Mouse (Mus musculus) erythroblast, adult 5-6 weeks (primary cell): Measurements from ENCODE around the gene Hoxa7. TPM values are rescaled to one million over a fixed set of nuclear protein-coding genes. Genes with fewer than 3 reads are reported as not detected.

Experiments used
- ATAC-seq: replicated peaks from 2 replicates; pipeline ENCODE4 v1.8.0; 2016; ENCODE audit warnings: moderate number of reproducible peaks, mild to moderate bottlenecking, moderate TSS enrichment, inconsistent platforms; ENCODE audit not compliant: poor library complexity, low FRiP score, severe bottlenecking
- total RNA-seq, 2 experiments: library from RNA; stranded (forward) in 1 of 2; stranded (reverse) in 1 of 2; fragments of 150-400 nt in 1 of 2; fragments of 200-764, 138-1000 nt in 1 of 2; gene quantifications; 2 replicates each; pipeline versions ENCODE4 v1.2.3 to v1.2.4; 2015 to 2017; ENCODE audit warnings: low replicate concordance in 2 of 2

Hoxa7 gene
- total RNA-seq, 2 experiments from 2014 or later, result 0.77 to 2.1 TPM

DNA sequence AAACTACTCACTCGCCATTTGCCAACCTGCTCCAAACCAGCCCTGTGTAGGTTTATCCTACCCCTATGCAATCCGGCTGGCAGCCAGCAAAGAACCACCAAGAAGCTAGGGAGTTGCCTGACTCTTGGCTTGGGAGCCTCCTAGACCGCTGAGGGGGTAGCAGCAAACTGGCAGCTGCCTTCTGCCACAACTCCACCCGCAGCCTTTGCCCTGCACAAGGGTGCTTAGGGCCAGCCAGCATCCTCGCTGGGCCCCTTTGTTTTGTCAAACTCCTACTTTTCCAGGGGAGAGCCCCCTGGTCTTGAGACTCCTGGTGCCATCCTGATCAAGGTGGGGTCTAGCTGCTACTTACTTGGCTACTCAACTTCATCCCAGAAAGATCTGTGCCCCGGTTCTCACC lies 37.0 kb downstream of the Hoxa7 start:
- no peak for ATAC-seq

DNA sequence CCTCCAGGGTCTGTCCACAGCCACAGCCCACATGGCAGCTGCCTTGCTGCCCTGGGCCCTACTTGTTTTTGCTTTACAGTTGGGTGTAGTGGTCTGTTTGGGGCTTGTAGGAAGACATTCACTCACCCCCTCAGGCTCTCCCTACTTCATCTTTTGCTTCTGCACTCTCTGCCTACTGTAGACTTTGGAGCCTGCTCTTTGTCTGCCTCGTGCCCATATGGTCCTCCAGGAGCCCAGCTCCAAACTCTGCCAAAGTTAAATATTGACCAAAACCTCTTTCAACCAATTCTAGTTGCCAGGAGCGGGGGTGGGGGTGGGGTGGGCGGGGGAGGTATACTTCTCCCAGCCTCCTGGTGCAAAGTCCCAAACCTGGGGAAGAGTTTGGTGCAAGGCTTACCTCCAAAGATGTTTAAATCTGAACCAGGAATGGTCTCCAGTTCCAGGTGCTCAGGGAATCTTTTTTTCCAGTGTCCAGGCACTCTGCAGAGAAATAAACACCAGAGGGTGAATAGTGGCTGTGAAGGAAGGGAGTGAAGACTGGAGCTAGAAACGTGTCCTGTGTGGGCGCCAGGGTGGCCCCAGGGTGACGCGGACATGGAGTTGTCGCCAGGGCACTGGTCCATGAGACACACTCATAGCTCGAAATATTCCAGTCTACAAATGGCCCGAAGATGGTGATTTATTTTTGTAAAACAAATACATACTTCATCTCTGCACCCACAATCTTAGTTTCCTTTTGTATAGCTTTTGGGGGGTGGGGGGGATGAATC lies 38.2 kb downstream of the Hoxa7 start:
- no peak for ATAC-seq

DNA sequence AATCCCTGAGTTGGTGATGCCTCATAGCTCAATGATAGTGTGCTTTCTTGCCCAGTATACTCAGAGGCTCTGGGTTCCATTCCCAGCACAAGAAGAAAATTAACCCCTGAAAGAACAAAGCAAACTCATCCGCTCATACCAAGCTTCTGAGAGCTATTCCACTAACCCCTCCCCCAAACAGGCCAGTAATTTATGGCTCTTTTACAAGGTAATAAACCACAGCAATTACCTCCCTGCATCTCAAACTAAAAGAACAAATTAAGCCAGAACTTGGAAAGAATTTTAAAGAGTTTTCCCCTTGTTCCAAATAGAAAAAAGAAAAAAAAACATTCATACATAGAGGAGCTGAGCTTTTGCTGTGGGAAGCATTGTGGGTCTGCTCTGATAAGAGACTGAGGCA lies 38.9 kb downstream of the Hoxa7 start:
- ATAC-seq, result no peak

DNA sequence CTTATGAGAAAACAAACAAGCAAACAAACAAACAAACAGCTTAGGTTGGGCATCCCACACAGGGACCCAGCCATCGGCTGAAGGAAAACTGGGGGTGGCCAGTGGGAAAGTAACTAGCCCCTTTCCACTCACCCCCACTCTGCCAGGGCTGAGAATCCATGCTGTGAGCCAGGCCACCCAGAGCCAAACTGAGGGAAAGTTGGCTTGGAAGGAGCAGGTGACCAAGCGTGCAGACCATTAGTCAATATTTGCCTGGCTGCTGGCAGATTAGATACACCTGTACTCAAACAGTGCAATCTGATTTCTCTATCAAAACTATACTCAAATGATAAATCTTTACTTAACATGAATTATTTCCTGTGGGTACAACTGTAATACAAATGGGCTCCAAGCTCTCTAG lies 39.6 kb downstream of the Hoxa7 start:
- no peak for ATAC-seq

DNA sequence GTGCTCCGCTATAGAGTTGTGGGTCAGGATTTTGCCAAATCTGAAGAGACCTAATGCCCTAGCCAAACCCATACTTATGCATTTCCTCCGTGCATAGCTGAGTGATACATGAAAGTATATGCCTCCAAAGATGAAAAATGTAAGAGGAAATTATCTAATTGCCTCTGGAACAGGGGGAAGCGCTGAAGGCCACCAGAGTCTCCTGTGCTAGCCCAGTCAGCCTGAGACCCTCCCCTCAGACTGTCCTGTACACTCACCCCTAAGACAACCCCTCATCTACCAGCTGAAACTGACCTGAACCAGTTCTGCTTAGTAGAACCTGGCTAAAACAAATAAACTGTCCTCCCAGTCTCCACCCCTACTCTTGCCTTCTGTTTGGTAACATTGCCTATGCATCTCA lies 40.9 kb downstream of the Hoxa7 start:
- no peak for ATAC-seq

DNA sequence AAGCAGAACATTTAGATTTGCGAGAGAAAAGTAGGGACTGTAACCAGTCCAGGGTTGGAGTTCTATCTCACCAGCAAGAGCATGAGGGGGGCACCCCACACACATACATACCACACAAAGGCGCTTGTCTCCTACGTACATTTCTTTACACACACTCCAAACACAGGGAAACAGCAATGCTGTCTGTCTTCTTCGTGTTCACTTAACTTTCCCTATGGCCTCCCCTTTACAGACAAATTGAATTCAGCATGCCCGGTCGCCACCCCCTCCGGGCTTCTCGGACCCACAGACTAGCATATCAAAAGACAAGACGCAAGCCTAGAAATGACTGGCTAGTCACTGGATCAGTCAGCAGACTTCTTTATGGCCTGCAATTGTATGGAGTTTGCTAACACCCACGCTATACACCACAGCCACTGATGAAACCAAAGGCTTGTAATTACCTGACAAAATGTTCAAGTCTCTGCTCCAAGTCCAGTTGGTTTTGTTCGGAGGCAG lies 41.4 kb downstream of the Hoxa7 start:
- ATAC-seq, result no peak

DNA sequence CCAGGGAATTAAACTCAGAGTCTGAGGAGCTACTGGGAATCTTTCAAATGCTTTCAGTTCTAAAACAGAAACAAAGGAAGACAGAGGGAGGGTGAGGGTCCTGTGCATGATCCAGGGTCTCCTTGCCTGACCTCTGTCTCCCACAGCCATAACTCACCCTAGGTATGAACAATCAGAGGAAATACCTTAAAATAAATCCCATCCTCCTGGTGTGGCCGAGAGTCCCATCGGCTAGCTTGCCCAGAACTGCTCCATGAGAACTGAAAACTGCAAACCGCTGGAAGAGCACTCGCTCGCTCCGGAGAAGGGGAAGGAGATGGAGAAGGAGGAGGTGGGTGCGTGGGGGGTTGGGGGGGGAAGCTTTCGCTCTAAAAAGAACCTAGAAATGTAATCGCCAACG lies 42.0 kb downstream of the Hoxa7 start:
- no peak for ATAC-seq

DNA sequence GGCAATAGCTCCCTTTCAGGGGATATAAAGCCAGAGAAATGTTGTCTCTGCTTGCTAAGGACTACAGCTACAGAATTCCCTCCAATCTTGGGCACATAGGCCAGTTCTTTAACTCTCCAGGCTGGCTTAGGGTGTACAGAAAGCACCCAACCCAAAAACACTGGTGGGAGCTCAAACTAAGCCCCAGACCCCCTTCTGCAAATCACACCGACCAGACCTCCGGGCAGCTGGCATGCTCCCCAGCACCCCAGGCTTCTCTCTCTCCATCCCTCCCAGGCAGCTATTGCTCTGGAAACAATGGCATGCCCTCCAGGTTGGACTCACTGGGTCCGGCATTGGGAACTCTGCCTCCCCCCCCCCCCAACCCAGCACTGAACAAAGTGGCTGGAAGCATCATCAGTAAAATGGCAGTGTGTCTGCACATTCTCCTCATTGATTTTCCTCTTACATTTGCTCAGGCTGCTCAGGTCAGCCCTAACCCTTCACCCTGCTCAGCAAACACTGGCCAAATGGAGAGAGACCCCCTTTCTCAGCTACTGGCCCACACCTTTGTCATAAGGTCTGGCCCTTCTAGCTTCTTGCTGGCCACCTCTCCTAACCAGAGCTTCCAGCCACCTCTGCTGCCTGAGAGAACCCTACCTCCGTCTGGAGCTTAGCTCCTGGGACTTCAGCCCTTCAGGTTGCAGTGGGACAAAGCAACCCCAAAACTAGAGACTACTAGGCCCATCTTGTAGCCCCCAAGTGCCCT lies 42.6 kb downstream of the Hoxa7 start:
- no peak for ATAC-seq

DNA sequence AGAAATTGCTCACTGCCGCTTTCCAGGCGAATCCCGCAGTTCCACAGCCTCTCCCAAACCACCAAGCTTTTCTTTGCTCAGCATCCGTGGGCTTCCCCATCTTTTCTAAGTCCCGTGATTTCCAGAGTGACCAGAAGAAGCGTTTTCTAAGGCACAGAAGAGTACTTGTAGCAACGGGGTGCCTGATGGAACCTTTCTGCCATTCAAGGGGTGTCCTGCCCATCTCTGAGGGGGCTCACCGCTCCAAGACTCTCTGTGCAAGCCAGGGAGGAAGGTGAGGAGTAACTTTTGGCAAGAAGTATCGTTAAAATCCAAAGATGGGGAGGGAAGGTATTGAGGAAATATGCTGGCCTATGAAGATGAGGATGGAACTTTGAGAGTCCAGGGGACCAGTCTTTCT lies 43.8 kb downstream of the Hoxa7 start:
- ATAC-seq, result no peak

DNA sequence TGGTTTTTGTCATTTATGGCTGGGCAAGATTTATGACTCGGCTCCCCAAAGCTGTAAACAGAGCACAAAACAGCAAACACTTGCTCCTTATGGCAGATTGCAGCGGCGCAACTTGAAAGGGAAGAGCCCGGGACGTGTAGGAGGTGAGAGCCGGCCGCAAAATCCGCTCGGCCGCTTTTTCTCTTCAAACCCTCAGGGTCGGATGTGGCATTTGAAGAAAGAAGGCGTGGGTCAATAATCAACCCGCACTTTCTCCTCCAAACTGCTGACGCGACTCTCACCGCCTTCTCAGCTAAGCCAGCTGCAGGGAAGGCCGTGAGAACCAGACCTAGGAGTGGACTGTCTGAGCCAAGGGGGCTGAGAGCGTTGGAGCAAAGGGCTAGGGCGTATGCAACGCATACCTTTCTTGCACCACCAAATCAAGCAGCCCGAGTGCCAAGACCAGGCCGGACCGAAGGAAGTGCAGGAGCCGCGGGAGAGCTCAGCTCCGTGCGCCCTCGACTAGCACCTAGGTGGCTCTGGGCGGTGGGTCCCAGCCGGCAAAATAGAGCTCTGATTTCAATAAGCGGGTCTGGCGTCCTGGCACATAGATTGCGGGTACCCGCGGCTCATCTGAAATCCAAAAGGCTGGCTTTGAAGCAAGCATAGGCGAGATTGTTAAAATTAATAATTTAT lies 44.5 kb downstream of the Hoxa7 start, which contains the start of gene 5730596B20Rik:
5730596B20Rik (plus strand) TSS at position 438 of the 675 bp plus-strand sequence.
- ATAC-seq, result no peak

DNA sequence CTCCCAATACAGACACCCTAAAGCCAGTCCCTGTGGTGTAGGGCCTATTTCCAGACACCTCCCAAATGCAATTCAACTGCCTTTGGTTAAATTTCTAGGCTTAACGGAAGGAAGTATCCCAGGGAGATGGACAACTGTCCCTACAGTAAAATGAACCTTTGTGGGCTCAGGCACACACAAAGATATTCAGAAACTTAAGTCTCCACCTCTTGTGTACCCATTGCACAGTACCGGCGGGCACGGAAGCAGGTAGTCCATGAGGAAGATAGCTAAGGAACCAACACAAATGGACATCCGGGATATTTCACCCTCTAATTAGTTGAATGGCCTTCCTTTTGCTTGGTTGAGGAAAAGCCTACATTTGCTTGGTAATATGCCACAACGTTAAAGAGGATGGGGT lies 45.3 kb downstream of the Hoxa7 start:
- ATAC-seq, result no peak

DNA sequence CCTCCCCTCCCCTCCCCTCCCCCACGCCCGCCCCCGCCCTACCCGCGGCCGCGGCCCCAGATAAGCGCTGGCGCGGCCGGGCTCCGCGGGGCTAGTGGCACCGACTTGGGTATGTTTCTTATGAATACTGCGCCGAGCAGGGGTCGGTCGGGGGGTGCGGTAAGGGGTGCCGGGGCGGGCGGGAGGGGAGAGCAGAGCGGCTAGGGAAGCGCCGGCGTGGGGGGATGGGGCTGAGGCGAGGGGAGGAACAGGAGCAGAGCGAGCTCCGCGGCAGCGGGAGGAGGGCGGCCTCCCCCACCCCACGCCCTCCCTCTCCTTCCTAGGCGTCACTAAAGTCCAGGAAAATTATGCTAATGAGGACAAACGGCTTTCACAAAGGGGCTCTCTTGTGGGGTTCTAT lies 45.8 kb downstream of the Hoxa7 start:
- no peak for ATAC-seq

DNA sequence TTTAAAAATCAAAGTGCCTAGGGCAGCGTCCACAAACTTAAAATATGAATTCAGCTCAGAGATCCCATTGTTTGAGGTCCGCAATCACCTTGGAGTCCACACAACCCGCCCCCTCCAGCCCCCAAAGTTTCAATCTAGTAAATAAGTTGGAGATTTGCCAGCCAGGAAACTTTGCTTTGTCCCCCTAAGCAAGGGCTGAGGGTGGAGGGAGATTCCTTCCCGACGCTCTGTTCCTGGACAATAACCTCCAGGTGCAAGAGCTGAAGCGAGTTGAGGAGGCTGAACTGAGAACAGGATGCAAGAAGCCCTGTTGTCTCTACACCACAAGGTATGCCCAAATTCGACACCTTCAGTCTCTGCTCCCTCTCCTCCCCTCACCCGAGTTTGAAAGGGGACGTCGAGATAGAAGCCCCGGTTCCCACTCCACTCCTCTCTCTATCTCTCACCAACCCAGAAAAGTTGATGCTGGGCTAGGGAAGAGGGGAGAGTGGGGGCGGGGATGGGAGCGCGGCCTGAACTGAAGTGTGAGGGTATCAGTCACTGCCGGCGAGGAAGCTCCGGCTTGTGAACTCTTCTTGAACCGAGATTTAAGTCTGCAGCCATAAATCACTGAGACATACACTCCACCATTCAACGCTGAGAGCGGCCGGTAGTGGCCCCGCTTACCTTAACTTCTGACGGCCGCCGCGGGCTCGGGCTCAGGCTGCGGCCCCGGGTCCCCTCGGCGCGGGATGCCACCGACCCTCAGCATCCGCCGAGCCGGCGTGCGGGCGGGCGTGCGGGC lies 46.5 kb downstream of the Hoxa7 start:
- no peak for ATAC-seq

DNA sequence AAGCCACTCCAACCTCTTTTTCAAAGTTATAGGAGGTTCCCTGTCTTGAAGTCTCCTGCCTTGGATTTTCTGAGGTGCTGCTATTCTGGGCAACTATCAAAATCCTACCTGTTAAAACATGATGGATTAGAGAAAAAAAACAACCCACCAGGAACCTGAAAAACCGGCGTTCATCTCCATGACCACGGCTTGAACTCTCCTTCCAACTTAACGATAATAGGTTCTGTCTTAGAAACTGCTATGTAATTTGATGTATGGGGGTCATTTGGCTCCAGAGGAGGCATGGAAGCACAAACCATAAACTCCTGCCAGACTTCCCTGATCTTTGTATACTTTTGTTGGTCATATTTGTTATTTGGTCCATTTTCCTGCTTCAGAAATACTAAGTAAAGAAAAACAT lies 48.0 kb downstream of the Hoxa7 start:
- ATAC-seq, result no peak

DNA sequence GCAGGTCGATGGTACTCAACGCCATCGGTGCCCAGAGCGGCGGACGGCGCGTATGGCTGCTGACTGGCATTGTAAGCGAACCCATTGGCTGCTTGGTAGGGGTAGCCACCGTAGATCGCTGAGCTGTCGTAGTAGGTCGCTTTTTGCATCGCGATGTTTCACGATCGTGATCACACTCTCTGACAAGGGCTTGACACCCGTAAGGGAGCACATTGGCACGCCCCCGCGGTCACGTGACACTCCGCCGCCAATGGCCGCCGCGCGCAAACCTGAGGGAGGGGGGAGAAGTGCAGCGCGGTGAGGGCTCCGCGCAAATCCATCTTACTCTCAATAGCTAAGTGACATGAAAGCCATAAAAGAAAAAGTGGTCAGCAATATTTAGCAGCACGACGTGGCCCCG lies 49.2 kb downstream of the Hoxa7 start:
- ATAC-seq, result no peak

DNA sequence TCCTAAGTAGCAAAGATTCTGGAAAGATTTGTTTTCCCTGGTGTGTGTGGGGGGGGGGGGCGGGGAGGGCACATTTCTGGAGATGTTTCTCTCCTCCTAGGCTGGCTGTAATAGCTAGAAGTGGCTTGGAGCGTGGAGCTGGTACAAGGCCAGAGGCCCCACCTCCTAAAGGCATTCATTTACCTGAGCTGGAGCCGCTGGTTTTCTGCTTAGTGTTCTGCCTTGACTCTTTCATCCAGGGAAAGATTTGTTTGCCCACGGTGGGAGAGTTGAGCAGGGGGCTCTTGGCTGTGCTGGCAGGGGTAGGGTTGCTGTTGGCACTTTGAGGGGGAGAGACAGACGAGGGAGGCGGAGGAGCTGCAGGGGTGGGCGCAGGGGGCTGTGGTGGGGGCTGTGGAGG lies 49.7 kb downstream of the Hoxa7 start:
- ATAC-seq, result no peak

DNA sequence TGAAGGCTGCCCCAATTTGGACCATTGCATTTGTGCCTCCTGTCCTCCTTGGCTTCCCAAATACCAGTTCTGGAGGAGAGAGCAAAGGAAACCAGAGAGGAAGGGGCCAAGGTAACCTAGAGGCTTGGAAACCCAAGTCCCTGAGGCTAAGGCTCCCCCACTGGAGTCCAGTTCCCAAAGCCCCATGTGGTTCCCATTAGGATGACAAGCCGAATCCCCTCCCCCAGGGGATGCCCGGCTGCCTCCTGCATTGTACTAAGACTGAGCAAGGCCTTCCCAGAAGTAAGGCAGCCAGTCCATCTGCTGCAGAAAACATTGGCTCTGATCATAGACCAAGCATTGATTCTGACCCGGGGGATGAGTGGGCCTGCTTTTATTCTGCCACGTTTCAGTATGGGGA lies 50.3 kb downstream of the Hoxa7 start:
- ATAC-seq, result no peak

DNA sequence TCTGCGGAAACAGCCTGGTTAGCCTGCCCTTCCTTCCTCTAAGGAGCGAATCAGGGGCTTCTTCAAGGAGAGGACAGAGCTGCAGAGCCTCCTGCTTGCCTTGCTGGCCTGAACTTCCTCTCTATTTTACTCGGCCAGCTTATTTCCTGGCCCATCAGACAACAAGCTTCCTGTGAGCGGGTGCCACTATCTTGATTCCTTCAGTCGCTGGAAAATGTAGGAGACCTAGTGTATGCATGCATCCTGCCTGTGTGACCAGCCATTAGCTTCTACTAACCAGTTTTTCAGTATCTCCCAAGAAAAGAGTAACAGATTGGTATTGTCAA lies 50.8 kb downstream of the Hoxa7 start:
- no peak for ATAC-seq

DNA sequence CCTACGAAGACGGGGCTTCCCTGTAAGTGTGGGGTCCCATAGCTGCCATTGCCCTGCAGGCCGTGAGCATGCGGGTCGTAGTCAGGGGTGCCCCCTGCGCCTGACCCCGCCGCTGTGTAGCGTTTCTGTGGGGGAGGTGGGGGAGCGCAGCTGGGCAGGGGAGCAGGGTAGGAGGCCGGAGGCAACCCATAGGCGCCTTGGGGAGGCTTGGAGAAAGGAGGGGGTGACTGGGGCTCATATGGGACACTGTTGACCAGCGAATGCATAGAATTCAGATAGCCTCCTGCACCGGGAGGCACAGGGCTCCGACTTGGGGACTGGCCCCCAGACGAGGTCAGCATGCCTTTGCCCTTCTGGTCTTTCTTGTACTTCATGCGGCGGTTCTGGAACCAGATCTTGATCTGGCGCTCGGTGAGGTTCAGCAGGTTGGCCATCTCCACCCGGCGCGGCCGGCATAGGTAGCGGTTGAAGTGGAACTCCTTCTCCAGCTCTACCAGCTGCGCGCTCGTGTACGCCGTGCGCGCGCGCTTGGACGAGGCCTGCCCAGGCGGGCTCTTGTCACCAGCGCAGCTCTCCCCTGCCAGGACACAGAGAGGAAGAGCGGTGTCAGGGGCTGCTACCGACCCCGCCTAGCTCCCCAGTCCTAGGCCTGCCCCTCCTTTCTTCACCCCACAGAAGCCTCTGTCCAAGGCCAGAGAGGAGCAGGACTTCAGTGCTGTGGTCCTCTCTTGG lies 51.3 kb downstream of the Hoxa7 start:
- no peak for ATAC-seq
